Mouse (Mus musculus): ENCODE data around the gene Fam155a.

GRCm38 (mm10) chr8:9264378-9264777, 506.6 kb downstream of the Fam155a start:
- TF ChIP-seq CTCF (IDR thresholded peaks at IDR 0.05; ENCODE audit: low read depth) (no peak), EP300 (IDR thresholded peaks at IDR 0.05; ENCODE audit: low read depth) (no peak)
